Mouse (Mus musculus) gonadal fat pad, adult 2 months (tissue): ENCODE results near the gene Cox5b. TPM values are rescaled to one million over a fixed set of nuclear protein-coding genes. Genes with fewer than 3 reads are reported as not detected.

Experiments
- DNase-seq: peaks from one replicate; pipeline ENCODE4 v3.0.0-alpha.2; 2012; ENCODE audit warnings: low read depth
- polyA plus RNA-seq: library from polyadenylated mRNA; depleted of rRNA; stranded (reverse); fragments of >200 nt; gene quantifications from 2 replicates; pipeline ENCODE4 v1.2.3, GENCODE M21; 2012

Gene Cox5b
- polyA plus RNA-seq, 1 experiment: 480 TPM

GRCm38 (mm10) chr1:36683810-36684467 is 7.3 kb upstream of the Cox5b start:
- DNase-seq: no peak

- DNase-seq: no peak
These were observed 496 bp upstream of the Cox5b start for GRCm38 (mm10) chr1:36690671-36691235.

- DNase-seq: no peak
These were observed 3.6 kb downstream of the Cox5b start for GRCm38 (mm10) chr1:36694871-36695270.

- DNase-seq: no peak
These were observed 5.2 kb downstream of the Cox5b start for GRCm38 (mm10) chr1:36696411-36696810.

GRCm38 (mm10) chr1:36697030-36697429 is 5.8 kb downstream of the Cox5b start:
- DNase-seq: no peak

- no peak for DNase-seq
These were observed 15.9 kb downstream of the Cox5b start for GRCm38 (mm10) chr1:36707166-36707565.

- DNase-seq: no peak
These were observed 16.5 kb downstream of the Cox5b start for GRCm38 (mm10) chr1:36707797-36708196.

- DNase-seq: no peak
These were observed 17.4 kb downstream of the Cox5b start for GRCm38 (mm10) chr1:36708626-36709025.

- no peak for DNase-seq
These were observed 18.0 kb downstream of the Cox5b start for GRCm38 (mm10) chr1:36709055-36709853.

GRCm38 (mm10) chr1:36709854-36710280 is 18.6 kb downstream of the Cox5b start, which contains the start of gene 4933424G06Rik:
TSS of gene 4933424G06Rik (plus strand) at chr1:36710149.
- peak; percentile 71 for DNase-seq

GRCm38 (mm10) chr1:36711104-36711503 is 19.9 kb downstream of the Cox5b start:
- no peak for DNase-seq

- DNase-seq: no peak
These were observed 23.1 kb downstream of the Cox5b start, which contains the start of gene Actr1b for GRCm38 (mm10) chr1:36714311-36714710. TSS of gene Actr1b (minus strand) at chr1:36714422.

- DNase-seq: no peak
These were observed 27.5 kb downstream of the Cox5b start for GRCm38 (mm10) chr1:36718786-36719185.

GRCm38 (mm10) chr1:36723146-36724056 is 32.2 kb downstream of the Cox5b start:
- no peak for DNase-seq

- DNase-seq: no peak
These were observed 32.8 kb downstream of the Cox5b start for GRCm38 (mm10) chr1:36724057-36724431.

- DNase-seq: no peak
These were observed 46.1 kb downstream of the Cox5b start for GRCm38 (mm10) chr1:36737300-36737699.

- peak; percentile 54 for DNase-seq
These were observed 48.0 kb downstream of the Cox5b start for GRCm38 (mm10) chr1:36739231-36739630.

- DNase-seq: no peak
These were observed 51.8 kb downstream of the Cox5b start for GRCm38 (mm10) chr1:36743046-36743445.
